Mouse (Mus musculus) embryonic facial prominence, embryonic 14.5 days (tissue): ENCODE measurements around the gene 1700020D05Rik. TPM values are rescaled to one million over a fixed set of nuclear protein-coding genes. Genes with fewer than 3 reads are reported as not detected.

ENCODE experiments used
- ATAC-seq: fragments of 200-750 bp; cut with Nextera tagmentation; 2 replicates; pipeline ENCODE4 v1.8.0; 2017; ENCODE audit warnings: low read depth, moderate number of reproducible peaks, moderate TSS enrichment
- DNase-seq: peaks from one replicate; pipeline ENCODE4 v3.0.0-alpha.2; 2015; ENCODE audit warnings: low spot score
- H3K27ac ChIP-seq: fragments of 300-500 bp; sonication (generic); replicated peaks from 2 replicates; pipeline ENCODE4 v1.5.1; 2014; ENCODE audit warnings: low read depth, mild to moderate bottlenecking, low read length, moderate library complexity
- H3K27me3 ChIP-seq: fragments of 300-500 bp; sonication (generic); replicated peaks from 2 replicates; pipeline ENCODE4 v1.6.1; 2014; ENCODE audit warnings: low read length; ENCODE audit not compliant: control insufficient read depth, insufficient read depth
- H3K36me3 ChIP-seq: fragments of 300-500 bp; sonication (generic); 2 replicates; pipeline ENCODE4 v1.6.1; 2014; ENCODE audit warnings: low read length, mixed read lengths; ENCODE audit not compliant: control insufficient read depth, insufficient read depth
- H3K4me1 ChIP-seq: fragments of 300-500 bp; sonication (generic); 2 replicates; pipeline ENCODE4 v1.6.1; 2014; ENCODE audit warnings: antibody characterized with exemption, low read length; ENCODE audit not compliant: control insufficient read depth, insufficient read depth
- H3K4me2 ChIP-seq: fragments of 300-500 bp; sonication (generic); 2 replicates; pipeline ENCODE4 v1.6.1; 2014; ENCODE audit warnings: low read depth, mild to moderate bottlenecking, low read length, moderate library complexity, mixed read lengths
- H3K4me3 ChIP-seq: fragments of 300-500 bp; sonication (generic); 2 replicates; pipeline ENCODE4 v1.5.1; 2014; ENCODE audit warnings: low read depth, mild to moderate bottlenecking, low read length
- H3K9ac ChIP-seq: fragments of 300-500 bp; sonication (generic); 2 replicates; pipeline ENCODE4 v1.6.1; 2014; ENCODE audit warnings: low read depth, mild to moderate bottlenecking, low read length, moderate library complexity, mixed read lengths
- H3K9me3 ChIP-seq: fragments of 300-500 bp; sonication (generic); 2 replicates; pipeline ENCODE4 v1.6.1; 2016; ENCODE audit warnings: low read length; ENCODE audit not compliant: control insufficient read depth
- WGBS: fragments of 180-500 bp; shearing (Covaris S2); extraction: QIAGEN DNeasy Blood & Tissue Kit; methylation state at CpG from one replicate; pipeline ENCODE4 v1.1.7; 2014; 5-methylcytosine and 5-hydroxymethylcytosine counted together
- polyA plus RNA-seq: library from polyadenylated mRNA; unstranded; fragments of >200 nt; fragmentation: Nextera tagmentation; extraction: Ambion mirVana; gene quantifications from 2 replicates; pipeline ENCODE4 v1.2.1, GENCODE M21; 2014

The 1700020D05Rik gene
- polyA plus RNA-seq, 1 experiment from 2014 or later: not detected

DNA sequence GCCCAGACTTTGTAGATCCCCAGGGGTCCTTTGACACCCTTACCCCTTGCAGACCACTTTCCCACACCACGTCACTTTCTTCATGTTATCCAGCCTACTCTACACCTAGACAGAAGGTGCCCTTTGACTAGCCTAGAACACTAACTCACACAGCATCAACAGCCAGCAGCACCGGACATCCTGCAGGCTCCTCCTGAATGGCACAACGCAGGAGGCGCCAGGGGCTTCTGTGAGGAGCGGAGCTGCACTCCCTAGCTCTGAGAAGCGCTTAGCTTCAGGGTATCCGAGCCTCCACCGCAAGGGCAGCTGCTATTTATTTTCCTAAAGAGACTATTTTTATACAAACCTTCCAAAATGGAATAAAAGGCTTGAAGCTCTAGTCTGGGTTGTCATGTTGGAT, 48.0 kb downstream of the 1700020D05Rik start:
- peak overlapping the region; percentile 82 for H3K4me3 ChIP-seq
- no peak overlapping the region for H3K27ac ChIP-seq
- DNase-seq: no peak
- H3K9ac ChIP-seq: peak overlapping the region; percentile 38; the same call in 1 of the 2 replicates
- peaks cover 19% of the 10 kb centered on the region for H3K4me1 ChIP-seq
- no peak for ATAC-seq
- H3K4me2 ChIP-seq: peak overlapping the region; percentile 100
- H3K36me3 ChIP-seq: peaks cover 9% of the 10 kb centered on the region
- 55% methylated on average over 8 of the region's 8 CpGs for WGBS
- no peaks in the 10 kb centered on the region for H3K9me3 ChIP-seq
- no peaks in the 10 kb centered on the region for H3K27me3 ChIP-seq

GRCm38 (mm10) chr19:5455037-5455436, 48.5 kb downstream of the 1700020D05Rik start:
- Histone ChIP-seq H3K9ac (peak overlapping the region; percentile 43; the same call in 1 of the 2 replicates), H3K36me3 (peaks cover 9% of the 10 kb centered on the region), H3K4me3 (no peak overlapping the region), H3K9me3 (no peaks in the 10 kb centered on the region), H3K4me1 (peaks cover 17% of the 10 kb centered on the region), H3K27me3 (peaks cover 2% of the 10 kb centered on the region), H3K27ac (no peak overlapping the region), H3K4me2 (peak overlapping the region; percentile 100)
- no peak for DNase-seq
- no peak for ATAC-seq
- 79% methylated on average over 12 of the region's 12 CpGs for WGBS

Other genes starting within 250 kb of the 1700020D05Rik start
- 28.1 and 30.9 TPM in 2 replicates for gene Pacs1, start 230.7 kb downstream of the 1700020D05Rik start, polyA plus RNA-seq
- 247 and 281 TPM in 2 replicates for gene Sf3b2, start 208.3 kb downstream of the 1700020D05Rik start, polyA plus RNA-seq
- 4.0 and 4.3 TPM in 2 replicates for gene Gal3st3, start 205.5 kb downstream of the 1700020D05Rik start, polyA plus RNA-seq
- gene Catsper1, start 168.0 kb downstream of the 1700020D05Rik start, polyA plus RNA-seq: not detected in 2 replicates
- gene Cst6, start 154.2 kb downstream of the 1700020D05Rik start, polyA plus RNA-seq: 7.5 and 9.2 TPM in 2 replicates
- gene Eif1ad, start 137.0 kb downstream of the 1700020D05Rik start, polyA plus RNA-seq: 35.0 and 35.7 TPM in 2 replicates
- gene Banf1, start 136.6 kb downstream of the 1700020D05Rik start, polyA plus RNA-seq: 375 and 387 TPM in 2 replicates
- 50.3 and 65.9 TPM in 2 replicates for gene Sart1, start 115.1 kb downstream of the 1700020D05Rik start, polyA plus RNA-seq
- 0.53 TPM in 1 of 2 replicates, not detected in the other for gene Tsga10ip, start 101.3 kb downstream of the 1700020D05Rik start, polyA plus RNA-seq
- 191 and 195 TPM in 2 replicates for gene Drap1, start 78.8 kb downstream of the 1700020D05Rik start, polyA plus RNA-seq
- gene AI837181, start 78.6 kb downstream of the 1700020D05Rik start, polyA plus RNA-seq: 51.1 and 56.1 TPM in 2 replicates
- gene Fosl1, start 56.2 kb downstream of the 1700020D05Rik start, polyA plus RNA-seq: not detected in 2 replicates
- gene Ccdc85b, start 45.9 kb downstream of the 1700020D05Rik start, polyA plus RNA-seq: 5.7 and 6.1 TPM in 2 replicates
- gene Fibp, start 43.2 kb downstream of the 1700020D05Rik start, polyA plus RNA-seq: 75.0 and 99.0 TPM in 2 replicates
- 0.85 and 1.5 TPM in 2 replicates for gene Ctsw, start 35.3 kb downstream of the 1700020D05Rik start, polyA plus RNA-seq
- gene Efemp2, start 29.8 kb downstream of the 1700020D05Rik start, polyA plus RNA-seq: 175 and 190 TPM in 2 replicates
- gene Mus81, start 15.4 kb downstream of the 1700020D05Rik start, polyA plus RNA-seq: 38.0 and 39.6 TPM in 2 replicates
- 2,353 and 2,499 TPM in 2 replicates for gene Cfl1, start 13.3 kb downstream of the 1700020D05Rik start, polyA plus RNA-seq
- gene Snx32, start 6.8 kb upstream of the 1700020D05Rik start, polyA plus RNA-seq: 10.7 and 13.2 TPM in 2 replicates
- 6.1 and 6.4 TPM in 2 replicates for gene Ovol1, start 56.9 kb upstream of the 1700020D05Rik start, polyA plus RNA-seq
- 3.3 and 3.8 TPM in 2 replicates for gene Ap5b1, start 64.2 kb upstream of the 1700020D05Rik start, polyA plus RNA-seq
- gene Rnaseh2c, start 98.1 kb upstream of the 1700020D05Rik start, polyA plus RNA-seq: 94.8 and 110 TPM in 2 replicates
- 24.7 and 32.5 TPM in 2 replicates for gene Kat5, start 106.5 kb upstream of the 1700020D05Rik start, polyA plus RNA-seq
- gene Rela, start 133.7 kb upstream of the 1700020D05Rik start, polyA plus RNA-seq: 49.2 and 52.9 TPM in 2 replicates
- 24.4 and 26.6 TPM in 2 replicates for gene Sipa1, start 159.9 kb upstream of the 1700020D05Rik start, polyA plus RNA-seq
- gene Map3k11, start 185.0 kb upstream of the 1700020D05Rik start, polyA plus RNA-seq: 18.9 and 23.3 TPM in 2 replicates
- gene Pcnx3, start 185.1 kb upstream of the 1700020D05Rik start, polyA plus RNA-seq: 24.1 and 32.1 TPM in 2 replicates
- 0.34 and 1.7 TPM in 2 replicates for gene Kcnk7, start 200.6 kb upstream of the 1700020D05Rik start, polyA plus RNA-seq
- 34.2 and 43.4 TPM in 2 replicates for gene Ehbp1l1, start 222.5 kb upstream of the 1700020D05Rik start, polyA plus RNA-seq
- gene Fam89b, start 225.9 kb upstream of the 1700020D05Rik start, polyA plus RNA-seq: 101 and 111 TPM in 2 replicates
- gene Ltbp3, start 237.1 kb upstream of the 1700020D05Rik start, polyA plus RNA-seq: 59.2 and 68.0 TPM in 2 replicates